Mouse (Mus musculus): ENCODE data around the gene Cacnb2.

DNA sequence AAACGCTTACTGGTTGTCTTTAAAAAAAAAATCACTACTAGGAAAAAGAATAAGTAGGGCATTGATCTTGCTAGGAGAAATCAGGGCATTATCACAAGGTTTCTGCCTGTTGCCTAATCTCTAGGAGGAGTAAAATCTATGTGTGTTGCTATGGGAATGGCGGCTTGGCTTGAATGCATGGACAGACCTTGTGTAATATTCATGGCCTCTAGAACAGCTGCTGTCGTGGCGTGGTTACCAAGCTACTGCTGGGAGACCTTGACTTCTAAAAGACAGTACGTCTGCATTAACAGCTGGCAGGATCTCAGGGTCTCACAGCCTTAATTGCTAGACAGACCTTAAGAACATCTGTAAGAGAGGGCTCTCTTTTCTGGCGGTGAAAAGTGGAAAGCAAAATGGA lies 272.7 kb downstream of the Cacnb2 start:
- no peak for TF ChIP-seq CTCF (IDR thresholded peaks at IDR 0.05; ENCODE audit: low read depth, low read length)
- TF ChIP-seq TAL1 (conservative IDR thresholded peaks at IDR 0.05; ENCODE audit: low read depth, low read length) = no peak
- no peak for TF ChIP-seq GATA1 (IDR thresholded peaks at IDR 0.05; ENCODE audit: borderline replicate concordance, low read length)
- TF ChIP-seq POLR2AphosphoS5 (IDR thresholded peaks at IDR 0.05; ENCODE audit: insufficient replicate concordance, low read depth, low read length) = no peak
